Mouse (Mus musculus) intestine, postnatal 0 days (tissue): ENCODE measurements around the gene Tdo2. TPM values are rescaled to one million over a fixed set of nuclear protein-coding genes. Genes with fewer than 3 reads are reported as not detected.

Experiments
- ATAC-seq: fragments of 200-750 bp; cut with Nextera tagmentation; 2 replicates; pipeline ENCODE4 v1.8.0; 2017; ENCODE audit warnings: mild to moderate bottlenecking, moderate TSS enrichment, moderate library complexity
- H3K27ac ChIP-seq: fragments of 300-500 bp; sonication (generic); 2 replicates; pipeline ENCODE4 v1.5.1; 2014; ENCODE audit warnings: mild to moderate bottlenecking, low read depth, low read length, moderate library complexity
- H3K27me3 ChIP-seq: fragments of 300-500 bp; sonication (generic); replicated peaks from 2 replicates; pipeline ENCODE4 v1.6.1; 2014; ENCODE audit warnings: low read length, mixed read lengths; ENCODE audit not compliant: control insufficient read depth, insufficient read depth
- H3K36me3 ChIP-seq: fragments of 300-500 bp; sonication (generic); 2 replicates; pipeline ENCODE4 v1.6.1; 2014; ENCODE audit warnings: mild to moderate bottlenecking, moderate library complexity; ENCODE audit not compliant: control insufficient read depth, insufficient read depth
- H3K4me1 ChIP-seq: fragments of 300-500 bp; sonication (generic); replicated peaks from 2 replicates; pipeline ENCODE4 v1.6.1; 2014; ENCODE audit warnings: antibody characterized with exemption, low read length, mixed read lengths; ENCODE audit not compliant: control insufficient read depth, insufficient read depth
- H3K4me2 ChIP-seq: fragments of 300-500 bp; sonication (generic); replicated peaks from 2 replicates; pipeline ENCODE4 v1.6.1; 2014; ENCODE audit warnings: low read depth, mild to moderate bottlenecking, moderate library complexity
- H3K4me3 ChIP-seq: fragments of 300-500 bp; sonication (generic); 2 replicates; pipeline ENCODE4 v1.5.1; 2014; ENCODE audit warnings: low read depth, low read length
- H3K9ac ChIP-seq: fragments of 300-500 bp; sonication (generic); 2 replicates; pipeline ENCODE4 v1.6.1; 2014; ENCODE audit warnings: mild to moderate bottlenecking, low read depth, low read length
- H3K9me3 ChIP-seq: fragments of 300-500 bp; sonication (generic); 2 replicates; pipeline ENCODE4 v1.6.1; 2016; ENCODE audit warnings: mixed run types; ENCODE audit not compliant: control insufficient read depth
- CTCF ChIP-seq: sonication (generic); IDR thresholded peaks from 2 replicates; pipeline ENCODE4 v1.5.1; 2016; ENCODE audit warnings: low read depth, mild to moderate bottlenecking, control low read depth, antibody characterized with exemption, moderate library complexity
- WGBS: fragments of 180-500 bp; shearing (Covaris S2); extraction: QIAGEN DNeasy Blood & Tissue Kit; methylation state at CpG from one replicate; pipeline ENCODE4 v1.1.7; 2014; 5-methylcytosine and 5-hydroxymethylcytosine counted together
- polyA plus RNA-seq: library from polyadenylated mRNA; unstranded; fragments of >200 nt; fragmentation: Nextera tagmentation; extraction: Ambion mirVana; gene quantifications from 2 replicates; pipeline ENCODE4 v1.2.1, GENCODE M21; 2015

Gene Tdo2
- polyA plus RNA-seq, 1 experiment from 2014 or later = 0.68 TPM

GRCm38 (mm10) chr3:81910286-81911036 lies 65.5 kb downstream of the Tdo2 start:
- no peaks in the 10 kb centered on the region for H3K4me1 ChIP-seq
- H3K27me3 ChIP-seq = no peaks in the 10 kb centered on the region
- H3K4me3 ChIP-seq = no peak overlapping the region
- no peaks in the 10 kb centered on the region for H3K36me3 ChIP-seq
- H3K27ac ChIP-seq = no peak overlapping the region
- no peak for TF ChIP-seq CTCF
- H3K4me2 ChIP-seq = no peak overlapping the region
- no peak for ATAC-seq
- WGBS = 88% methylated on average over 6 of the region's 6 CpGs
- H3K9ac ChIP-seq = no peak overlapping the region
- H3K9me3 ChIP-seq = no peaks in the 10 kb centered on the region

Other genes starting within 250 kb of the Tdo2 start
- gene Ctso, start 43.6 kb downstream of the Tdo2 start, polyA plus RNA-seq = 51.9 and 60.9 TPM in 2 replicates
- gene Asic5, start 6.1 kb upstream of the Tdo2 start, polyA plus RNA-seq = 1.3 and 1.6 TPM in 2 replicates
- gene Gucy1b1, start 98.5 kb upstream of the Tdo2 start, polyA plus RNA-seq = 23.3 and 24.8 TPM in 2 replicates
- gene Gucy1a1, start 169.6 kb upstream of the Tdo2 start, polyA plus RNA-seq = 15.7 and 15.9 TPM in 2 replicates